Mouse (Mus musculus): ENCODE results near the gene Phf23.

GRCm38 (mm10) chr11:70029130-70029801, 33.7 kb downstream of the Phf23 start:
- TF ChIP-seq CTCF (conservative IDR thresholded peaks at IDR 0.05; ENCODE audit: low read length) (no peak), POU5F1 (IDR thresholded peaks at IDR 0.05; ENCODE audit: borderline replicate concordance, low read length) (no peak)

Data from E14TG2a.4 (cell line).